Mouse (Mus musculus) gastrocnemius, adult 2 months (tissue): ENCODE results near the gene Spdef. TPM values are rescaled to one million over a fixed set of nuclear protein-coding genes. Genes with fewer than 3 reads are reported as not detected.
A peak's percentile ranks its signal among the peaks of the same experiment; 100 is the strongest.

ENCODE experiments used
- DNase-seq: peaks from one replicate; pipeline ENCODE4 v3.0.0; 2022
- H3K27ac ChIP-seq: fragments of 200-600 bp; 2 replicates; pipeline ENCODE4 v1.8.1; 2022; ENCODE audit warnings: mild to moderate bottlenecking
- H3K4me3 ChIP-seq: fragments of 200-600 bp; 2 replicates; pipeline ENCODE4 v1.8.1; 2022; ENCODE audit warnings: mild to moderate bottlenecking, moderate library complexity
- CTCF ChIP-seq: fragments of 200-600 bp; IDR thresholded peaks from 2 replicates; pipeline ENCODE4 v1.8.1; 2022; ENCODE audit warnings: antibody characterized with exemption, mild to moderate bottlenecking, moderate library complexity
- intact Hi-C: fragments of 180-260 bp; cut with DNase I; formaldehyde crosslinking; loops from one replicate; pipeline ENCODE4 v1.15.1; 2025
- total RNA-seq, 2 experiments: library from RNA; stranded (reverse); gene quantifications; 2 replicates each; pipeline ENCODE4 v1.2.3; 2021

The Spdef gene
- total RNA-seq, 2 experiments from 2014 or later: not detected

DNA sequence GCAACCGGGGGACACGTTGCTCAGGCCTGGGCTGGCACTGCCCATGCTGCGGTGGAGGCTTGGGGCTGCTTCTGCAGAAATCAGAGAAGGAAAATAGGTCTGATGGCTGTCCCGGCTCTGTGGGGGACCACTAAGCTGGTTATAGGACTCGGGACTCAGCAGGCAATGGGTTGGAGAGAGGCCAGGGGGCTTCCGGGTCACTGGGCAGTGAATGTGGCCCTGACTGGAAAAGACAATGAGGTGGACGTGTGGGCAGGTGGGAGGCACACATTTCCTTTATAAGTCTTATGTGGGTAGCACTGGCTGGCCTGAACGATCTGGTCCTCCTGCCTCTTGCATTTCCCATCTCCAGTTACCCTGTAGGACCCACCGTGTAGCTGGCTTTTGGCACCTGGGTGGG is 8.4 kb downstream of the Spdef start:
- Histone ChIP-seq H3K27ac (no peak overlapping the region), H3K4me3 (no peak overlapping the region)
- intact Hi-C loops: no loop called here
- no peak for TF ChIP-seq CTCF
- DNase-seq: no peak

DNA sequence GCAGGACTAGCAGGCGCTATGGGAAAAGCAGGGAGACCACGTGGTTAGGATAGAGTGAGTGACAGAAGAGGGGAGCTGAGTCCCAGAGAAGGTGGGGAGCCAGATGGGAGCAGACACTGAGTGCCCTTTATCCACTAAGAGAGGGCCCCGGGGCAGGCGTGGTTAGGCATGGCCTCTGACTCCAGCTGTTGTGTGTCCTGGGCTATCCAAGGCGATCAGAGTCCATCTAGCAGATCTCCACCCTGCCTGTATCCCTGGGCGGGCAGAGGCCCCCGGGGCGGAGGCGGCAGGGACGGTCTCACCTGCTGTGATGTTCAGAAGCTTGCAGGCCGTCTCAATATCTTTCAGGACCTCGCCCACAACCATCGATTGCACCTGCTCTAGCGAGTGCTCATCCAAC is 9.1 kb downstream of the Spdef start:
- Histone ChIP-seq H3K27ac (no peak overlapping the region), H3K4me3 (no peak overlapping the region)
- DNase-seq: no peak
- no peak for TF ChIP-seq CTCF
- intact Hi-C loops: no loop called here

DNA sequence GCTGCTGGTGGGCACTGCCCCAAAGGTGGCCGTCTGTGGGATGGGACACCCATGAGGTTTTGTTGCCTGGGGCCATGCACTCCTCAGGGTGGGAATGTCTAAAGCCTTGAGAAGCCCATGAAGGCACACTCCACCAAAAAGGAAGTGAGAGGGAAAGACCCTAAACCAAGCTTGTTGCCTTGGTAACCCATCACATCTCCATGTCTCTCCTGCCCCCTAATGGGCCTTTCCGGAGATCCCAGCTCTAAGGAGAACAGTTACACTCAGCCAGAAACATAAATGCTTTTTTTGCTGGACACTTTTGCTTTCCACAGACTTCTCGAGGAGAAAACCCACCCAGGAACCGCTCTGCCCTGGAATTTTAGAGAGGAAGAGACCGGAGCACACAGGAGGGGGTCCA is 10.5 kb downstream of the Spdef start:
- Histone ChIP-seq H3K4me3 (no peak overlapping the region), H3K27ac (no peak overlapping the region)
- peak; percentile 22; the same call in 1 of the 2 replicates for TF ChIP-seq CTCF
- intact Hi-C loops: no loop called here
- DNase-seq: no peak

DNA sequence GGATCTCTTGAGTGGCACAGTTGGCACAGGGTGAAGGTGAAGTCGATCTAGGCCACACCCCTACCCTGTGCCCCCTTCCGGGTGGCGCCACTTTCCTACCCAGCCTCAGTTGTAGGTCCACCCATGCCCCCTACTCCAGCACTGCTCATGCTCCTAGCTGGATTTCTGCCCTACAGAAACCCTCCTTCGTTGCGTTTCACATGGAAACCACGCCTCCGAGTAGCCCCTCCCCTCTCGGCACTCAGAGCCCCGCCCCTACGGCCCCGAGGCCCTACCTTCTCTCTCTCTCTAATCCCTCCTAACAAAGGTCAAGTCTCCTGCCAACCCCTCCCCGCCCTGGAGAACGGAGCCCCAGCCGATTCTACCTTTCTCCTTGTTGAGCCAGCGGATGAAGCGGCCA is 12.0 kb downstream of the Spdef start:
- DNase-seq: no peak
- no peak for TF ChIP-seq CTCF
- intact Hi-C loops: no loop called here
- Histone ChIP-seq H3K27ac (no peak overlapping the region), H3K4me3 (peak overlapping the region; percentile 49)

DNA sequence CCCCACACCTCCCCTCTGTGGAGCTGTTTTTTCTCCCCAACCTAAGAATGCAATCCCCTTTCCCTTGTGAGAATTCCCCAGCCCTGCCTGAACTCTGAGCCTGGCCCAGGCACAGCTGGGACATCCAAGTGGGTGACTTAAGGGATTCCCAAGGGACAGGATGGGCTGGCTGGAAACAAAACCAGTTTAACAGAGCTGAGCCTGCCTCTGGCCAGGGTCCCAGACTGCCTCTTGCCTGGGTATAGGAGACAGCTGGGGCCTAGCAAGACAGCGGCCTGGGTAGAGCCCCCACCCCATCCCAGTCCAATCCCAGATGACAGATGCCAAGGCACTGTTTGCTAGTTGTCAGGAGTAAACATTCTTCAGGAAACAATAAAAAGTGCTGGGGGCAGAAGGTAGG is 15.9 kb downstream of the Spdef start:
- intact Hi-C loops: no loop called here
- H3K4me3 ChIP-seq: no peak overlapping the region
- TF ChIP-seq CTCF: no peak
- no peak overlapping the region for H3K27ac ChIP-seq
- DNase-seq: peak; percentile 48

DNA sequence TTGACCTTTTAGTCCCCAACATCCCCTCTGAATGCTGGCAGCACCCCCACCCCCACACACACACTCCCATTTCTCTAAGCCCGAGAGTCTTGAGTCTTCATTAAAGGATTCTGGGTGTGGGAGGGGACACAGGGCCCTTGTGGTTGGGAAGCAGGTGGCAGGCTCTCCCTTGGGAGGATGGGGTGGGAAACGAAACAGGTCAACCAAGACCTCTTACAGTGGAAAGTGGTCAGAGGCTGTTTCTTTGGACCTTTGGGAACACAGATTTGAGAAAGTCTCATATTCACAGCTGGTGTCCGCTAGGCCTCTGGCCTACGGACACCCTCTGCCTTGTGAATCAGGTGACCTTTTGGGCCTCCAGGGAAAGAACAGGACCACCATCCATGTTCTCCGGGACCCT is 19.1 kb downstream of the Spdef start:
- intact Hi-C loops: loop anchor here (5.0 kb wide), 1 partner anchor 53 kb away; no protein-coding TSS in a partner anchor
- DNase-seq: no peak
- Histone ChIP-seq H3K4me3 (no peak overlapping the region), H3K27ac (no peak overlapping the region)
- TF ChIP-seq CTCF: no peak

DNA sequence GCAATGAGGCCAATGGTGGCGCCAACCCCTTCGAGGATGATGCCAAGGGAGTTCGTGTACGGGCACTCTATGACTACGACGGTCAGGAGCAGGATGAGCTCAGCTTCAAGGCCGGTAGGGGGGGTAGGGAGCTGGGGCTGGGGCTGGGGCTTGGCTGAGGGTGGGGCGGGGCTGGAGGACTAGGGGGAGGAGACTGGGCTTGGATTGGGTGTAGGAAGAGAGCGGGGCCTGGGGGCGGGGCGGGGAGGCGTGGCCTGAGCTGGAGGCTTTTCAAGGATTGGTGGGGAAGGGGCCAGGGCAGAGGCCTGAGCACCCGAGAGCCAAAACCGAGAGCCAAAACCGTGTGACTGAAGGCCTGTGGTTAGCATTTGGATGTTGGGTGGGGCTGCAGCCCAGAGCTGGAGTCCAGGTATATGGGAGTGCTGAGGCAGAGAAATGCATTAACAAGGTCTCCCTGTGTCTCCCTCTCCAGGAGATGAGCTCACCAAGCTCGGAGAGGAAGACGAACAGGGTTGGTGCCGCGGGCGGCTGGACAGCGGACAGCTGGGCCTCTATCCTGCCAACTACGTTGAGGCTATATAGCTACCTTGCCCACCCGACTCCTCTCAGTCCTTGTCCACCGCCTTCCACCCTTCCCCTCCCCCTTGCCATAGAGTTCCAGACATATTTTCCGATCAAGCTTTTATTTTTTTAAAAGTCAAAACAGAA is 20.6 kb downstream of the Spdef start:
- peak; percentile 82 for DNase-seq
- Histone ChIP-seq H3K4me3 (peak overlapping the region; percentile 58), H3K27ac (no peak overlapping the region)
- intact Hi-C loops: loop anchor here (5.0 kb wide), 1 partner anchor 54 kb away; no protein-coding TSS in a partner anchor
- TF ChIP-seq CTCF: peak; percentile 2; the same call in 1 of the 2 replicates

DNA sequence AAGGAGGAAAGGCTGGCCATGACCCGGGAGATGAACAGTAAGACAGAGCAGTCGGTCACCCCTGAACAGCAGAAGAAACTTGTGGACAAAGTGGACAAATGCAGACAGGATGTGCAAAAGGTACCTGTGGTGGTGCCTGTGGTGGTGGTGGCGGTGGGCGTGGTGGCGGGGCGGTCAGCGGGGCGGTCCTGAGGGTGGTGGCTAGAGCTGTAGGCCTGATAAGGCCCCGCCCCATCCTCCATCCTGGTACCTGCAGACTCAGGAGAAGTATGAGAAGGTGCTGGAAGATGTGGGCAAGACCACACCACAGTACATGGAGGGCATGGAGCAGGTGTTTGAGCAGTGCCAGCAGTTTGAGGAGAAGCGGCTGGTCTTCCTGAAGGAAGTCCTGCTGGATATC is 23.1 kb downstream of the Spdef start:
- no peak overlapping the region for H3K27ac ChIP-seq
- no peak for DNase-seq
- no peak overlapping the region for H3K4me3 ChIP-seq
- no peak for TF ChIP-seq CTCF
- intact Hi-C loops: loop anchor here (5.0 kb wide), 1 partner anchor 57 kb away; no protein-coding TSS in a partner anchor

DNA sequence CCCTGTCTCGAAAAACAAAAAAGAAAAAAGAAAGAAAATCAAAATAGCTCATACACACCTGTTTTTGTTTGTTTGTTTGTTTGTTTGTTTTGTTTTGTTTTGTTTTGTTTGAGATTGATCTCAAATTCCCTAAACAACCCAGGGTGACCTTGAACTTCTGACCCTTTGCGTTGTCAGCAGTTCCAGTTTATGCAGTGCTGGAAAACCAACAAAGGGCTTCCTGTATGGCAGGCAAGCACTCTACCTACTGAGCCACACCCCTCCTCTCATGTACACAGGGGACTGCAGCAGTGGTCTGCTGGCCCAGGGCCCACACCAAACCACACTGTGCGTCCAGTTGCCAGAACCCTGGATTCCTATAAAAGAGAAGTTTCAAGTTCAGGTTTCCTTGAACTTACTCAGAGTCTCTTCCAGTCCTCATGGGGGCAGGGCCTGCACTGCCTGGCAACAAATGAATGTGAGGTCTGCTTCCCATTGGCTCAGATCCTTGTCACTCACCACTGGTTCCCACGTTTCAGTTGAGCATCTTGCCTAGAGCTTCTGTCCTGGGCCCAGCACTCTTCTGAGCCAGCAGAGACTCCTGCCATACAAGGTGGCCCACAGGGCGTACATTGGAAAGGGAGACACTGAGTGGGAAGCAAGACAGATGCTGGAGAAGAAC is 24.7 kb downstream of the Spdef start:
- TF ChIP-seq CTCF: no peak
- H3K4me3 ChIP-seq: no peak overlapping the region
- DNase-seq: no peak
- intact Hi-C loops: no loop called here
- no peak overlapping the region for H3K27ac ChIP-seq

DNA sequence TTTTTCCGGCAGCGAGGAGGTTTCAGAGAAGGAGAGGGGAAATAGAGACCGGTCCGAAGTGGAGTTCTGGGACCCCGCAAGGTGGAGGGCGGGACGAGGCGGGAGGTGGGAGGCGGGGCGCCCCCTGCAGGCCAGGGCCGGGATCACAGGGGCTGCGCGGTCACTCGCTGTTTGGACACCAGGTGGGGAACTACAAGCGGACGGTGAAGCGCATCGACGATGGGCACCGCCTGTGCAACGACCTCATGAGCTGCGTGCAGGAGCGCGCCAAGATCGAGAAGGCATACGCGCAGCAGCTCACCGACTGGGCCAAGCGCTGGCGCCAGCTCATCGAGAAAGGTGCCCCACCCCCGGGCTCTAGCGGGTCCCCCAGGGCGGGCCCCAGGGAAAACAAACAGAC is 26.2 kb downstream of the Spdef start:
- peak; percentile 90 for TF ChIP-seq CTCF
- Histone ChIP-seq H3K4me3 (peak overlapping the region; percentile 63), H3K27ac (no peak overlapping the region)
- intact Hi-C loops: no loop called here
- DNase-seq: peak; percentile 72

DNA sequence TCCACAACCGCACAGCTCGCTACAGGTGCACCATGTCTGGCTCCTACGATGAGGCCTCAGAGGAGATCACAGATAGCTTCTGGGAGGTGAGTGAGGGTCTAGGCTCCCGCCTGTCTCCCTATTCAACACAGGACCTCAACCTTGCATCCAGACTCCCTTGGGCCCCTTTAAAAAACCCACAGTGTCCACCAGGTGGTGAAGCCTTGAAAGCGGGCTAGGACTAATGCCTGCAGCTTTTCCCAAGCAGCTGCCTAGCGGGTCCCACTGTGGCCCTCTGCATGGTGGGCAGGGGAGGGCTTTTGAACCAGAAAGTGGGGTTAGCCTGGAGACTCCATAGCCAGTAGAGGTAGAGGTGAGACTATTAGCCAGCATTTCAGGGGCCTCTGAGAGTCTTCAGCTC is 26.9 kb downstream of the Spdef start:
- intact Hi-C loops: no loop called here
- Histone ChIP-seq H3K4me3 (no peak overlapping the region), H3K27ac (no peak overlapping the region)
- no peak for DNase-seq
- no peak for TF ChIP-seq CTCF

DNA sequence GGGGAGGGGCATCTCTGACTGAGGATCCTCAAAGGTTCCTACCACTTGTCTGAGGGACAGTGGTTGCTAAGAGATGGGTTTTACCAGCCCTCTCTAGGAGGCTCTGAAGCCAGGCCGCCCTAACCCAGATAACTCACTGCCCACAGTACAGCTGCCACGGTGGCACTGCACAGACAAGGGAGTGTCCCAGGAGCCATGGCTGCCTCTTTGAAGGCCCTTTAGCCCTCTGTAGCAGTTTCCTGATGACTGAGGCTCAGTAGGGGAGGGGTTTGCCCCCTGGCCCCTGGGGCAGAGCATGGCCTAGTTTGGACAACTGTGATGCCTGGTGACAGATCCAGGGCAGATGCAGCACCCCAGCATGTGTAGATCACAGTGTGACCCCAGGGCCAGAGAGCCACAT is 27.9 kb downstream of the Spdef start:
- no peak for TF ChIP-seq CTCF
- Histone ChIP-seq H3K27ac (no peak overlapping the region), H3K4me3 (no peak overlapping the region)
- intact Hi-C loops: no loop called here
- DNase-seq: no peak

DNA sequence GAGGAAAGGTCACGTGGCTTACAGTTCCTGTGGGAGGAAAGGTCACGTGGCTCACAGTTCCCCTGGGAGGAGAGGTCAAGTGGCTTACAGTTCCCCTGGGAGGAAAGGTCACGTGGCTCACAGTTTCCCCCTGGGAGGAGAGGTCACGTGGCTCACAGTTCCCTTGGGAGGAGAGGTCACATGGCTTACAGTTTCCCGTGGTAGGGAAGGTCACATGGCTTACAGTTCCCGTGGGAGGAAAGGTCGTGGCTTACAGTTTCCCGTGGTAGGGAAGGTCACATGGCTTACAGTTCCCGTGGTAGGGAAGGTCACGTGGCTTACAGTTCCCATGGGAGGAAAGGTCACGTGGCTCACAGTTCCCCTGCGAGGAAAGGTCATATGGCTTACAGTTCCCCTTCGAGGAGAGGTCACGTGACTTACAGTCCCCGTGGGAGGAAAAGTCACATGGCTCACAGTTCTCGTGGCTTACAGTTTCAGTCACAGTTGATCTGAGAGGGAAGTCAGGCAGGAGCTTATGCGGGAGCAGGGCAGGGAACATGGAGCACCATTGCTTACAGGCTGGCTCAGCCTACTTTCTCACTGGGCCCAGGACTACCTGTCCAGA is 29.0 kb downstream of the Spdef start:
- H3K27ac ChIP-seq: no peak overlapping the region
- no peak overlapping the region for H3K4me3 ChIP-seq
- intact Hi-C loops: no loop called here
- TF ChIP-seq CTCF: no peak
- DNase-seq: no peak
